Mouse (Mus musculus) lung, adult 2 months (tissue): Measurements from ENCODE around the gene Iqgap1.

Experiments used
- CTCF ChIP-seq: fragments of 200-500 bp; IDR thresholded peaks from 2 replicates; pipeline ENCODE4 v1.5.1; 2011; ENCODE audit warnings: mild to moderate bottlenecking, low read length, control low read depth; ENCODE audit not compliant: insufficient read depth
- POLR2A ChIP-seq: fragments of 200-500 bp; IDR thresholded peaks from 2 replicates; pipeline ENCODE4 v1.6.1; 2011; ENCODE audit warnings: low read depth, mild to moderate bottlenecking, control low read depth, low read length, borderline replicate concordance; ENCODE audit errors: extremely low read depth

DNA sequence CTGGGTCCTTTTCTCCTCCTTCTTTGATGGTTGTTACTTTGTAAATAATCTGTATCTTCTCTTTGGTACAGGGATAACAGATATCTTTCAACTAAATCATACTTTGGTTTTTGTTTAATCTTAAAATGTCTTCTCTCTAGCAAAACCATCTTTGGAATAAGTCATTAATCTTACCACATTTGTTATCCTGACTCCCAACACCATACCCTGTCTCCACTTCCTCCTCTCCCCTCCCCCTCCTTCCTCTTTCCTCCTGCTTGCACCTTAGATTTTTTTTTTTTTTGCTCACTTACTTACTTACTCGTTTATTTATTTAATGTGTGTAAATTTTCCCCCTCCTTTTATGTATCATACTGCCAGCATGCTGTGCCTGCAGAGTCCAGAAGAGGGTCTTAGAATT, 129.4 kb downstream of the Iqgap1 start:
- TF ChIP-seq CTCF: no peak
- TF ChIP-seq POLR2A: no peak
